Mouse (Mus musculus): ENCODE measurements around the gene Zar1.
"Not testable (repeated sequence)": the region's sequence is repeated elsewhere in the genome, so short reads cannot be mapped to it uniquely, and the experiment has no call there.

DNA sequence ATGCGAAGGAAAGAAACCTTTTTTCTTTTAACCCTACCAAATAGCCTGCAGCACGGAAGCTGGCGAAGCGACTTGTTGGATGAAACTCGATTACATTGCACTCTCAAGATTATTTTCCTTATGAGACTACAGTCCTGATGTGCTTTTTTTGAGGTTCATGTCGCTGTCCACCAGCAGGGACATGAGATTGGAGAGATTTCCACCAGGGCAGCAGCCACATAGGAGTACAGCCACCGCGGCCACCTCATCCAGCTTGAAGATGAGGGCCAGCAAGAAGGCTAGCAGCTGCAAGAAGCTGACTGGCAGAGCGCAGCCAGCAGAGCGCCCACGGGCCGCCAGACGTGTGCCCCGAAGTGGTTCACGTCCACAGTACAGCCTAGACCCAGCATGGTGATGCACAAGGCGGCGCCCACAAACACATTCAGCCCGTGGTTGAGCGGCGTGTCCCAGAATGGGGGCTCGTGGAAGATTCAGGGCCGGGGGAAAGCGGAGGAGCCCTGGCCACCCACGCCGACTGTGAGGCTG, 5.7 kb upstream of the Zar1 start:
- TF ChIP-seq CTCF, EP300 (IDR thresholded peaks at IDR 0.05): not testable (repeated sequence)
